Mouse (Mus musculus) neural tube, embryonic 11.5 days (tissue): ENCODE data around the gene Pank2. TPM values are rescaled to one million over a fixed set of nuclear protein-coding genes. Genes with fewer than 3 reads are reported as not detected.

ENCODE experiments used
- ATAC-seq: fragments of 200-750 bp; cut with Nextera tagmentation; 2 replicates; pipeline ENCODE4 v1.8.0; 2017; ENCODE audit warnings: moderate number of reproducible peaks, mild to moderate bottlenecking, moderate TSS enrichment, moderate library complexity; ENCODE audit not compliant: insufficient read depth, low FRiP score, low TSS enrichment
- DNase-seq: peaks from one replicate; pipeline ENCODE4 v3.0.0-alpha.2; 2015; ENCODE audit warnings: low spot score
- H3K27ac ChIP-seq: fragments of 300-500 bp; sonication (generic); 2 replicates; pipeline ENCODE4 v1.5.1; 2014; ENCODE audit warnings: low read depth, mild to moderate bottlenecking, low read length
- H3K27me3 ChIP-seq: fragments of 300-500 bp; sonication (generic); 2 replicates; pipeline ENCODE4 v1.6.1; 2014; ENCODE audit warnings: mild to moderate bottlenecking, low read length, mixed read lengths; ENCODE audit not compliant: control insufficient read depth, insufficient read depth
- H3K36me3 ChIP-seq: fragments of 300-500 bp; sonication (generic); 2 replicates; pipeline ENCODE4 v1.6.1; 2014; ENCODE audit warnings: mild to moderate bottlenecking, low read length, moderate library complexity, mixed read lengths; ENCODE audit not compliant: control insufficient read depth, insufficient read depth
- H3K4me1 ChIP-seq: fragments of 300-500 bp; sonication (generic); 2 replicates; pipeline ENCODE4 v1.6.1; 2014; ENCODE audit warnings: low read length, mixed read lengths; ENCODE audit not compliant: control insufficient read depth, insufficient read depth
- H3K4me2 ChIP-seq: fragments of 300-500 bp; sonication (generic); 2 replicates; pipeline ENCODE4 v1.6.1; 2014; ENCODE audit warnings: low read depth, mild to moderate bottlenecking, moderate library complexity
- H3K4me3 ChIP-seq: fragments of 300-500 bp; sonication (generic); 2 replicates; pipeline ENCODE4 v1.5.1; 2014; ENCODE audit warnings: low read depth, low read length
- H3K9ac ChIP-seq: fragments of 300-500 bp; sonication (generic); 2 replicates; pipeline ENCODE4 v1.6.1; 2014; ENCODE audit warnings: mild to moderate bottlenecking, low read length
- H3K9me3 ChIP-seq: fragments of 300-500 bp; sonication (generic); 2 replicates; pipeline ENCODE4 v1.6.1; 2016; ENCODE audit warnings: low read length; ENCODE audit not compliant: control insufficient read depth
- WGBS: fragments of 180-500 bp; shearing (Covaris S2); extraction: QIAGEN DNeasy Blood & Tissue Kit; methylation state at CpG from one replicate; pipeline ENCODE4 v1.1.7; 2014; 5-methylcytosine and 5-hydroxymethylcytosine counted together
- microRNA-seq: library from miRNA; unstranded; fragments of <30 nt; microRNA quantifications from one replicate; pipeline ENCODE4, GENCODE M21; 2016
- polyA plus RNA-seq: library from polyadenylated mRNA; unstranded; fragments of >200 nt; fragmentation: Nextera tagmentation; extraction: Ambion mirVana; gene quantifications from 2 replicates; pipeline ENCODE4 v1.2.1, GENCODE M21; 2014

Gene Pank2
- polyA plus RNA-seq, 1 experiment from 2014 or later = 58.2 TPM

- H3K9me3 ChIP-seq = no peaks in the 10 kb centered on the region
- WGBS = 93% methylated on average over 1 of the region's 1 CpGs
- no peak for ATAC-seq
- no peaks in the 10 kb centered on the region for H3K4me1 ChIP-seq
- no peaks in the 10 kb centered on the region for H3K36me3 ChIP-seq
- no peak overlapping the region for H3K9ac ChIP-seq
- no peak overlapping the region for H3K4me2 ChIP-seq
- H3K27ac ChIP-seq = no peak overlapping the region
- H3K27me3 ChIP-seq = no peaks in the 10 kb centered on the region
- H3K4me3 ChIP-seq = no peak overlapping the region
- no peak for DNase-seq
Observed at GRCm38 (mm10) chr2:131323675-131324074, 61.4 kb downstream of the Pank2 start.

GRCm38 (mm10) chr2:131326044-131326443 is 63.7 kb downstream of the Pank2 start:
- no peak for ATAC-seq

GRCm38 (mm10) chr2:131328981-131329380 is 66.7 kb downstream of the Pank2 start:
- H3K4me3 ChIP-seq = no peak overlapping the region
- H3K27ac ChIP-seq = no peak overlapping the region
- DNase-seq (no peak), ATAC-seq (no peak)
- H3K4me2 ChIP-seq = no peak overlapping the region
- WGBS = 94% methylated on average over 1 of the region's 1 CpGs
- no peak overlapping the region for H3K9ac ChIP-seq
- H3K27me3 ChIP-seq = no peaks in the 10 kb centered on the region
- no peaks in the 10 kb centered on the region for H3K4me1 ChIP-seq
- no peaks in the 10 kb centered on the region for H3K36me3 ChIP-seq
- H3K9me3 ChIP-seq = no peaks in the 10 kb centered on the region

More at GRCm38 (mm10) chr2:131326044-131326443, 63.7 kb downstream of the Pank2 start:
- H3K9ac ChIP-seq = no peak overlapping the region
- WGBS = 72% methylated on average over 3 of the region's 3 CpGs
- H3K27ac ChIP-seq = no peak overlapping the region
- DNase-seq = no peak
- H3K4me3 ChIP-seq = no peak overlapping the region
- H3K4me1 ChIP-seq = no peaks in the 10 kb centered on the region
- H3K27me3 ChIP-seq = no peaks in the 10 kb centered on the region
- H3K4me2 ChIP-seq = no peak overlapping the region
- H3K36me3 ChIP-seq = no peaks in the 10 kb centered on the region
- H3K9me3 ChIP-seq = no peaks in the 10 kb centered on the region

GRCm38 (mm10) chr2:131330548-131330947 is 68.3 kb downstream of the Pank2 start:
- 84% methylated on average over 3 of the region's 3 CpGs for WGBS
- ATAC-seq = no peak
- no peak overlapping the region for H3K4me2 ChIP-seq

GRCm38 (mm10) chr2:131337602-131338001 is 75.3 kb downstream of the Pank2 start:
- H3K36me3 ChIP-seq = no peaks in the 10 kb centered on the region
- H3K27ac ChIP-seq = no peak overlapping the region
- no peak overlapping the region for H3K4me3 ChIP-seq
- H3K9me3 ChIP-seq = no peaks in the 10 kb centered on the region
- H3K27me3 ChIP-seq = no peaks in the 10 kb centered on the region
- H3K4me2 ChIP-seq = no peak overlapping the region
- H3K4me1 ChIP-seq = no peaks in the 10 kb centered on the region
- ATAC-seq (no peak), DNase-seq (no peak)
- no peak overlapping the region for H3K9ac ChIP-seq
- WGBS = 91% methylated on average over 6 of the region's 6 CpGs

More at GRCm38 (mm10) chr2:131330548-131330947, 68.3 kb downstream of the Pank2 start:
- Histone ChIP-seq H3K27me3 (no peaks in the 10 kb centered on the region), H3K4me3 (no peak overlapping the region), H3K9me3 (no peaks in the 10 kb centered on the region), H3K27ac (no peak overlapping the region), H3K36me3 (no peaks in the 10 kb centered on the region), H3K4me1 (no peaks in the 10 kb centered on the region), H3K9ac (no peak overlapping the region)
- no peak for DNase-seq

GRCm38 (mm10) chr2:131344449-131344848 is 82.2 kb downstream of the Pank2 start:
- Histone ChIP-seq H3K4me3 (no peak overlapping the region), H3K27me3 (no peaks in the 10 kb centered on the region), H3K9ac (no peak overlapping the region), H3K27ac (no peak overlapping the region), H3K4me2 (no peak overlapping the region), H3K4me1 (no peaks in the 10 kb centered on the region), H3K9me3 (no peaks in the 10 kb centered on the region), H3K36me3 (no peaks in the 10 kb centered on the region)
- DNase-seq (no peak), ATAC-seq (no peak)
- 68% methylated on average over 3 of the region's 3 CpGs for WGBS

- 61% methylated on average over 3 of the region's 3 CpGs for WGBS
- H3K4me2 ChIP-seq = no peak overlapping the region
- ATAC-seq (no peak), DNase-seq (no peak)
- no peak overlapping the region for H3K4me3 ChIP-seq
- H3K27ac ChIP-seq = no peak overlapping the region
- no peaks in the 10 kb centered on the region for H3K27me3 ChIP-seq
- H3K36me3 ChIP-seq = no peaks in the 10 kb centered on the region
- no peak overlapping the region for H3K9ac ChIP-seq
- H3K9me3 ChIP-seq = no peaks in the 10 kb centered on the region
- no peaks in the 10 kb centered on the region for H3K4me1 ChIP-seq
Observed at GRCm38 (mm10) chr2:131345556-131345955, 83.3 kb downstream of the Pank2 start.

Small RNA genes lying within 50 kb of the gene (microRNA-seq; reads per million reads assigned to microRNA genes)
- 57.8 reads per million, percentile 41 among the genes with 10 or more reads in this experiment for gene Mir103-2

Other genes with a start within 250 kb of the Pank2 start
- 5.5 and 7.4 TPM in 2 replicates for gene Gfra4, start 219.4 kb upstream of the Pank2 start, polyA plus RNA-seq
- gene Adam33, start 198.7 kb upstream of the Pank2 start, polyA plus RNA-seq = 0.37 and 0.72 TPM in 2 replicates
- gene Siglec1, start 175.7 kb upstream of the Pank2 start, polyA plus RNA-seq = 0.04 and 0.12 TPM in 2 replicates
- 4.5 and 5.0 TPM in 2 replicates for gene Hspa12b, start 135.2 kb upstream of the Pank2 start, polyA plus RNA-seq
- gene Gm11037, start 129.0 kb upstream of the Pank2 start, polyA plus RNA-seq = not detected in 2 replicates
- 126 and 130 TPM in 2 replicates for gene 1700037H04Rik, start 102.4 kb upstream of the Pank2 start, polyA plus RNA-seq
- 10.3 and 10.8 TPM in 2 replicates for gene Cenpb, start 82.4 kb upstream of the Pank2 start, polyA plus RNA-seq
- gene Cdc25b, start 75.5 kb upstream of the Pank2 start, polyA plus RNA-seq = 108 and 115 TPM in 2 replicates
- gene Spef1, start 75.2 kb upstream of the Pank2 start, polyA plus RNA-seq = 5.8 and 6.0 TPM in 2 replicates
- gene Ap5s1, start 55.4 kb upstream of the Pank2 start, polyA plus RNA-seq = 27.6 and 29.0 TPM in 2 replicates
- 14.3 and 15.2 TPM in 2 replicates for gene Mavs, start 28.4 kb upstream of the Pank2 start, polyA plus RNA-seq
- gene Rnf24, start 90.4 kb downstream of the Pank2 start, polyA plus RNA-seq = 11.0 TPM in 2 replicates
- 29.7 and 32.7 TPM in 2 replicates for gene Smox, start 229.0 kb downstream of the Pank2 start, polyA plus RNA-seq